Mouse (Mus musculus): ENCODE results near the gene Srsf6.

GRCm38 (mm10) chr2:162919926-162920325 is 11.4 kb upstream of the Srsf6 start:
- TF ChIP-seq POU5F1 (IDR thresholded peaks at IDR 0.05; ENCODE audit: borderline replicate concordance, low read length) (no peak), CTCF (conservative IDR thresholded peaks at IDR 0.05; ENCODE audit: low read length) (no peak)
